Mouse (Mus musculus) thymus, adult 2 months (tissue): ENCODE data around the gene Tcl1b4.
A peak's percentile ranks its signal among the peaks of the same experiment; 100 is the strongest.
"Not testable (repeated sequence)": the region's sequence is repeated elsewhere in the genome, so short reads cannot be mapped to it uniquely, and the experiment has no call there.

ENCODE experiments used
- CTCF ChIP-seq: fragments of 200-500 bp; IDR thresholded peaks from 2 replicates; pipeline ENCODE4 v1.5.1; 2012; ENCODE audit warnings: mild to moderate bottlenecking, control low read depth, low read length, moderate library complexity, borderline replicate concordance; ENCODE audit not compliant: control insufficient read depth, poor library complexity, insufficient read depth; ENCODE audit errors: extremely low read depth
- POLR2A ChIP-seq: fragments of 200-500 bp; IDR thresholded peaks from 2 replicates; pipeline ENCODE4 v1.6.1; 2012; ENCODE audit warnings: mild to moderate bottlenecking, low read length, control low read depth, moderate library complexity; ENCODE audit not compliant: control insufficient read depth, poor library complexity, insufficient read depth; ENCODE audit errors: extremely low read depth

GRCm38 (mm10) chr12:105174318-105174717 lies 27.4 kb upstream of the Tcl1b4 start:
- TF ChIP-seq CTCF, result peak; percentile 27; the same call in 1 of the 2 replicates
- TF ChIP-seq POLR2A, result not testable (repeated sequence)
